Mouse (Mus musculus): ENCODE results near the gene Aloxe3. TPM values are rescaled to one million over a fixed set of nuclear protein-coding genes. Genes with fewer than 3 reads are reported as not detected.

Aloxe3 gene
- total RNA-seq (2015; ENCODE audit: low replicate concordance) (not detected in 2 replicates), total RNA-seq (2017; ENCODE audit: low replicate concordance) (0.51 TPM in 1 of 2 replicates, not detected in the other)

DNA sequence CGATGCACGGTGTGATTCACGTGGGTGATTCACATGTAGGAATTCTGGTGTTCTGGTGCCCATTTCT lies at the start of gene Aloxe3:
Gene Aloxe3 (plus strand): TSS at position 45 of the 67 bp plus-strand sequence.
- ATAC-seq (replicated peaks; ENCODE audit: low FRiP score, poor library complexity, severe bottlenecking): no peak

DNA sequence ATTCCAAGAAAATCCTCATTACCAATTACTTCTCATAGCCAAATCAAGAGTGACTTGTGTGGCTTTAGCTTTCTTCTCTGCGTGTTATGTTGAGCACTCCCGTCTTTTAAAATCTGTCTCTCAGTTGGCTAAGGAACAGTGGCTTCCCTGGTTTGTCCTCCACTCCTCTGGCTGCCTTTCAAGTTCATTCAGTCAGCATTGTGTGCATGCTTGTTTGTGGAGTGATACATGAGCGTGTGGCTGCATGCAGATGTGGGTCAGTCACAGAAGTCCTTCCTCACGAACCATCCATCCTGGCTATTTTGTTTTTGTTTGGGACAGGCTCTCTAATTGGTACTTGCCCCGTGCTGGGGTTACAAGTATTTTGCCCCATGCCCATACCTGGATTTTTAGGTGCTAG lies 49.1 kb upstream of the Aloxe3 start:
- no peak for ATAC-seq (replicated peaks; ENCODE audit: low FRiP score, poor library complexity, severe bottlenecking)

DNA sequence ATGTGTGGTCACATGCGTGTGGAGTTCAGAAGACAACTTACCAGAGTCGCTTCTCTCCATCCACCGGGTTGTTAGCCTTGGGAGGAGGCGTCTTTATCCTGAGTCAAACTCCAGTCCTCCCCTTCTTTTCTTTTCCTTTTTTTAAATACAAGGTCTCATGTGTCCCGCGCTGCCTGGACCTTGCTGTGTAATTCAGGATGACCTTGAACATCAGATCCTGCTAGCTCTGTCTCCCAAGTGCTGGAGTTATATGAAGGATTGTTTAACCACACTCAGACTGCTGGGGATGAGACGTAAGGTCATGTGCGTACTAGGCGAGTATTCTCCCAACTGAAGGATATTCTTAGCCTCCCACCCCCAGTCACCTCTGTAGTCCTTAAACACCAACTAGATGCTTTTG lies 48.4 kb upstream of the Aloxe3 start:
- no peak for ATAC-seq (replicated peaks; ENCODE audit: low FRiP score, poor library complexity, severe bottlenecking)

GRCm38 (mm10) chr11:69078041-69078440 lies 47.7 kb upstream of the Aloxe3 start:
- ATAC-seq (replicated peaks; ENCODE audit: low FRiP score, poor library complexity, severe bottlenecking): no peak

GRCm38 (mm10) chr11:69078805-69079438 lies 46.8 kb upstream of the Aloxe3 start:
- no peak for ATAC-seq (replicated peaks; ENCODE audit: low FRiP score, poor library complexity, severe bottlenecking)

DNA sequence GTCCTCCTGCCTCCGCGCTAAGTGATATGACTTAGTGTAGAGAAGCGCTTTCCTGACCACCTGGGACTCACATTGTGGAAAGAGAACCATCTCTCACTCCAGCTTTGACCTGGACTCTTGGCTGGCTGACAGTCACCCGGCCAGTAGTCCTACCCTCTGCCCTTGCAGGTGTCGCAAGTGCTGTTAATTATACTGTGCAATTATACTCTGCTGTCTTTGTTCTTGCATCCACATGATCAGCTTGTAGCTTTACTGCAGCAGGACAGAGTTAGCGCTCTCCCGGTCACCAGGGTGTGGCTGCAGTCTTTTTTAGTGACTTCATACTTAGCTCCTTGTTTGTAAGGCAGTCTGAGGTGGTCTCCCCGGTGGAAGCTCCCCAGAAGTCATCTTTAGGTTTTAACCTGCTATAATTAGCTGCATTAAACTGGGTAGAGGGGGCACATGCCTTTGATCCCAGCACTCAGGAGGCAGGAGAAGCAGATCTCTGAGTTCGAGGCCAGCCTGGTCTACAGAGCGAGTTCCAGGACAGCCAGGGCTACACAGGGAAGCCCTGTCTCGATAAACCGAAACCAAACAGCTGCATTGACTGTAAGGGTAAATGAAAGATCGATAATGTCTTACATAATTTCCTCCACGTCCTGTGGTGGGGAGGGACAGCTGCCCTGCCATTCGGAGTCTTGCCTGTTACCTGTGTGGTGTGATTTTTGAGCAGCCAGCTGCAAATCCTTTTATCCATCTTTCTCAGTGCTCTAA lies 45.4 kb upstream of the Aloxe3 start:
- ATAC-seq (replicated peaks; ENCODE audit: low FRiP score, poor library complexity, severe bottlenecking): no peak

GRCm38 (mm10) chr11:69080855-69081222 lies 44.9 kb upstream of the Aloxe3 start:
- ATAC-seq (replicated peaks; ENCODE audit: low FRiP score, poor library complexity, severe bottlenecking): no peak

DNA sequence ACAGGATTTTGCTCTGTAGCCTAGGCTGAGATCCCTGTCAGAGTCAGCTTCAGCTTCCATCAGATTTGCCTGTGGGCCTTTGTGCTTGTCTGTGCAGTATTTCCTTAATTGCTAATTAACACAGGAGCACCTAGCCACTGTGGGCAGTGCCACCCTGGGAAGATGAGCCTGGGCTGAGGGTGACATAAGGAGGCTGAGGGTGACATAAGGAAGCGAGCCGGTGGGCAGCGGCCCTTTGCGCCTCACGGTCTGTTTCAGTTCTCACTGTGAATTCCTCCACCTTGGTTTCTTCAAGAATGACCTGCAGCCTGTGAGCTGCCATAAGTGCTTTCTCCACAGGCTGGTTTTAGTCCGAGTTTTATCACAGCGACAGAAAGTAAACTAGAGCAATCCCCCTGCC lies 44.1 kb upstream of the Aloxe3 start:
- no peak for ATAC-seq (replicated peaks; ENCODE audit: low FRiP score, poor library complexity, severe bottlenecking)

GRCm38 (mm10) chr11:69085608-69086007 lies 40.1 kb upstream of the Aloxe3 start:
- no peak for ATAC-seq (replicated peaks; ENCODE audit: low FRiP score, poor library complexity, severe bottlenecking)

DNA sequence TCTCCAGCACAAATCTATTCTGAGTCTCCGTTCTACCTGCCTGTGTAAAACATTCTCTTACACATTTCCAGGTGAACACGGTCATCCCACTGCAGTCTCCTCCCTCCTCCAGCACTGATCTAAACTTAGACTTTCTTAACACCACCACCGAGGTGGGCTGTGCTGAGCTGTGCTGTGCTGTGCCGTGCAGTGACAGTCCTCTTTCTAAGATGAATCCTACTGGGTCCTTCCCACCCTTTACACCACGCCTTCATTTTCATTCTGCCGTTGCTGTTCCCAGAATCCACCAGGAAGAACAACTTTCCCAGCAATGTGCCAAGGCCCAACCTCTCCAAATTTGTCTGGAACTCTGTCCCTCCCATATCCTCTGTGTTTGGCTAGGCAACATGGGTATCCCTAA lies 39.3 kb upstream of the Aloxe3 start:
- no peak for ATAC-seq (replicated peaks; ENCODE audit: low FRiP score, poor library complexity, severe bottlenecking)

DNA sequence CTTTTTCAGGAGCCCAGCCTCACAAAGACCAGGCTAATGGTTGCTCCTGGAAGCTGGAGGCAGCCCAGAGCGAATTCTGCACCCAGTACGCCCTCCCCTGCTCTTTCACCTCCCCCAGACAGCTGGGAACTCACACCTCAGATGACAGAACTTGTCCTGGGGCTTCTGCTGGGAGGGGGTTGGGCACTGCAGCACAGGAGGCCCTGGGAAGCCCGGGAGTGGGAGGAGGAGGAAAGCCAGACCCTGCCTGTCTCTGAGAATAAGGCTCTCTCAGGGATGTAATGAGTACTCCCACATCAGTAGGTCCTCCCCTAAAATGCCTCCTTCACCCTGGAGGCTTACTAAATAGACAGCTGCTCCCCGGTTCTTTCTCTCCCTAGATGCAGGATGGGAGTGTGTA lies 38.6 kb upstream of the Aloxe3 start:
- no peak for ATAC-seq (replicated peaks; ENCODE audit: low FRiP score, poor library complexity, severe bottlenecking)

- no peak for ATAC-seq (replicated peaks; ENCODE audit: low FRiP score, poor library complexity, severe bottlenecking)
Observed at GRCm38 (mm10) chr11:69087597-69087996, 38.1 kb upstream of the Aloxe3 start.

- ATAC-seq (replicated peaks; ENCODE audit: low FRiP score, poor library complexity, severe bottlenecking): peak; percentile 64
Observed at GRCm38 (mm10) chr11:69088103-69088855, 37.4 kb upstream of the Aloxe3 start, which contains the start of gene Vamp2. Gene Vamp2, plus strand, starts transcription at chr11:69088490.

- peak; percentile 86 for ATAC-seq (replicated peaks; ENCODE audit: low FRiP score, poor library complexity, severe bottlenecking)
Observed at GRCm38 (mm10) chr11:69088856-69089615, 36.7 kb upstream of the Aloxe3 start.

GRCm38 (mm10) chr11:69089616-69090290 lies 35.9 kb upstream of the Aloxe3 start:
- ATAC-seq (replicated peaks; ENCODE audit: low FRiP score, poor library complexity, severe bottlenecking): peak; percentile 12

GRCm38 (mm10) chr11:69090367-69090766 lies 35.3 kb upstream of the Aloxe3 start:
- ATAC-seq (replicated peaks; ENCODE audit: low FRiP score, poor library complexity, severe bottlenecking): no peak

- no peak for ATAC-seq (replicated peaks; ENCODE audit: low FRiP score, poor library complexity, severe bottlenecking)
Observed at GRCm38 (mm10) chr11:69091566-69092385, 33.9 kb upstream of the Aloxe3 start.

DNA sequence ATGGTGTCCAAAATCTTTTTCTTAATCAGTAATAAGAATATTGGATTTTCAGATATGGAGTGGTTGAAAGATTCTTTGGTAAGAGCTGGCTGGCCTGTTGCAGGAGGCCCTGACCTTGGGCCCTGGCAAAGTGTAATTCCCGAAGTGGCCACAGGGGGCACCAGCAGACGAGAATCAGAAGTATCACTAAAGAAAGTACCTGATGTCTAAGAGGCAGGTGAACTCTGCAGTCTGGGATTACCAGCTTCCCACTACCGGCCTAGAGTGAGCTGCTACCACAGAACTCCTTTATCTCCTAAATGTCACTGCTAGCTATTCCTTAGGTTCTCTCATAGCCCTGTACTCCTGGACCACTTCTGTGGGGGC lies 33.3 kb upstream of the Aloxe3 start:
- no peak for ATAC-seq (replicated peaks; ENCODE audit: low FRiP score, poor library complexity, severe bottlenecking)

GRCm38 (mm10) chr11:69092871-69093270 lies 32.8 kb upstream of the Aloxe3 start:
- no peak for ATAC-seq (replicated peaks; ENCODE audit: low FRiP score, poor library complexity, severe bottlenecking)
